Mouse (Mus musculus) spleen, postnatal 10 days (tissue): ENCODE measurements around the gene Lrmda.

Experiments used
- DNase-seq, 2 experiments: peaks; one replicate each; pipeline ENCODE4 v3.0.0; 2021 to 2022; ENCODE audit warnings: low spot score in 2 of 2

The Lrmda gene

DNA sequence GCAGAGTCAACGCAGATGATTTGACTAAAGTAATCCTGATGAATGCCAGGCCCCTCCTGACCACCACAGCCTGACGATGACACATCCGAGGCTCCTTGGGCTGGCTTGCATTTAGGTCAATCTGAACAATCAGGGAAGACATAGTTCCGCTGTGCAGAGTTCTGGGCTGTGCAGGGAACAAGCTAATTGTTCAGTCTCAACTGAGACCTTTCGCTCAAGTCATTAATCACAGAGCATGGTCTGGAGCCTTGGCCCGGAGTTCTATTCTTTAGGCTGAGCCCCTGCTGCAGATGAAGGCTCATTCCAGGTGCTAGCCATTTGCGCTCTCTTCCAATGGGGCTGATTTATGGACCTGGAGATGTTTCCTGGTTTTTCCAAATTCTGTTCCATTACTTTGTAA, 844.6 kb downstream of the Lrmda start:
- DNase-seq: no peak

DNA sequence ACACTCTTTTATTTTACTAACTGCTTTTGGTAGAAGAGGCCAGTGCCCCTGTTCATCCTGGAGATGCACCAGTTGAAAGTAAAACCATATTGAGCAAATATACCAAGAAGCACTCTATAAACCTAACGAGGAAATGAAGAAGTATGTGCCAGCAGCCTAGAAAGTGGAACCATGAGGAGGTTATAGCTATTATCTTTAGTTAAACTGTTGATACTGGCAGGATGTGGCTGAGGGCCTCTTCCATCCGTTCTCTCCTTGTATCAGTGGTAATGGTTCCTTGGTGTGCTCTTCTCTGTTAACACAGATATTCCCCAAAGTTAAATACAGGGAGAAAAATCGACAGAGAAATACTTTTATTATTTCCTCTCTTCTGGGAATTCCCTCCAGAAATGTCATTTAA, 855.1 kb downstream of the Lrmda start:
- DNase-seq: no peak

DNA sequence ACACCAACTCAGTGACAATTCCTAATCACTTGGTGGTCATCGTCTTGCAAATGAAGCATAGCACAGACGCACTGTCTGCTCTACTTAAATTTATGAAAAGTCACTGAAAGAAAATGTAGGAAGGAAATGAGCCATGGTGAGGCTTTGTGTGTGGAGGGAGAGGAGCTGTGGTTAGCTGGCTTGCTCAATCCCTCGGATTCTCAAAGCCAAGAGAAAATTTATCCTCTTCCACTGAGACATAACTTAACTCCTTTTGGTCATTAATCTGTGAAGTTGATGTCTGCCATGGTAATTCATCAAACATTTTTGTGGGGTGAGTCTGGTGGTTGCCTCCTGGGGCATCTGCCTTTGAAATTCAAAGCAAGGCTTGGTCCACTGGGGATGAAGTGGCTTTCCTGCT, 867.7 kb downstream of the Lrmda start:
- DNase-seq: no peak

DNA sequence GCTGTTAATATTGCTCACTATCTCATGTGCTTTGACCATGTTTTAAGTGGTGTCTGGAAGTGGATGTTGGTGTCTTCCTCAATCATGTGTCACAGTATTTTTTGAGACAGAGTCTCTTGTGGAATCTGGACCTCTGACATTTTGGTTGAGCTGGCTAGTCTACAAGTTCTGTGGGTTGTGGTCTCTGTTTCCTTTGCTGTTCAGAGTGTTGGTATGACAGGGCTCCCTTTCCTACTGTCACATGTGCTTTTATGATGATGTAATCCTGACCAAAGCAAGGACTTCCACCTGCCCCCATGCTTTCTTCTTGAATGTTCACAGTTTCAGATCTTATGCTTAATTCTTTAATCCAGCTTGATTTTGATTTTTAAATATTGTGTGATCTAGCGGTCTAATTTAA, 879.8 kb downstream of the Lrmda start:
- DNase-seq: no peak

DNA sequence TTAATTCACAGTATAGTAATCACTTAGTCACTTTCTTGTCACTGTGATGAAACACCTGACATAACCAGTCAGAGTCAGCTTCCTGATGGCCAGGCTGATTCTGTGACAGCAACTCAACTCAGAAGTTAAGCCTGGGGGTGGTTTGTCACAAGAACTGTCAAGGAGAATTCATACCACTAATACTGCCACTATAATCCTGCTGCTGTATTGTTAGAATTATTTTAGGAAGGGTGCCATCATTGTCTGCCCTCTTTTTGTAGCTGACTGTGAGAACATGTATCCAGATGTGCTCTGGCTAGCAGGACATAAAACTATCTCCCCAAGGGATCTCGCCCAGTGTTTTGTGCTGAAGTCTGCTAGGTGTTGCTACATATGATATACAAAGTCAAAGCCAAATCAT, 882.6 kb downstream of the Lrmda start:
- DNase-seq: no peak

DNA sequence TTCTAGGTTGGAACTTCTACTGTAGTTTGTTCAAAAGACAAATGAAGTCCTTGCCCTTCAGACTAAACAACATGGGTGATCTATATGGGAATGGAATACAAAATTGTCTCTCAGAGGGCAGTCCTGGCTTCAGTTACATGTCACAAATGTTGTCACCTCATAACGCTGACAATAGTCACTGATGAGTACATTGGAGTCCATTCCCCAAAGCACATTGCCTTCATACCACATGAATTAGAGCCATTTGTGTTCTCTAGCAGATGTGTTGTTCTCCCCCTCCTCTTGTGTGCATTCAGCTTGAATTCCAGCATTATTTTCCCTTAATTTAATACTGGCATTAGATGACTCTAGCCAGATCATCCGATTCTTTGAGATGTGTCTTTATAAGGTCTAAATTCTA, 883.4 kb downstream of the Lrmda start:
- no peak for DNase-seq

DNA sequence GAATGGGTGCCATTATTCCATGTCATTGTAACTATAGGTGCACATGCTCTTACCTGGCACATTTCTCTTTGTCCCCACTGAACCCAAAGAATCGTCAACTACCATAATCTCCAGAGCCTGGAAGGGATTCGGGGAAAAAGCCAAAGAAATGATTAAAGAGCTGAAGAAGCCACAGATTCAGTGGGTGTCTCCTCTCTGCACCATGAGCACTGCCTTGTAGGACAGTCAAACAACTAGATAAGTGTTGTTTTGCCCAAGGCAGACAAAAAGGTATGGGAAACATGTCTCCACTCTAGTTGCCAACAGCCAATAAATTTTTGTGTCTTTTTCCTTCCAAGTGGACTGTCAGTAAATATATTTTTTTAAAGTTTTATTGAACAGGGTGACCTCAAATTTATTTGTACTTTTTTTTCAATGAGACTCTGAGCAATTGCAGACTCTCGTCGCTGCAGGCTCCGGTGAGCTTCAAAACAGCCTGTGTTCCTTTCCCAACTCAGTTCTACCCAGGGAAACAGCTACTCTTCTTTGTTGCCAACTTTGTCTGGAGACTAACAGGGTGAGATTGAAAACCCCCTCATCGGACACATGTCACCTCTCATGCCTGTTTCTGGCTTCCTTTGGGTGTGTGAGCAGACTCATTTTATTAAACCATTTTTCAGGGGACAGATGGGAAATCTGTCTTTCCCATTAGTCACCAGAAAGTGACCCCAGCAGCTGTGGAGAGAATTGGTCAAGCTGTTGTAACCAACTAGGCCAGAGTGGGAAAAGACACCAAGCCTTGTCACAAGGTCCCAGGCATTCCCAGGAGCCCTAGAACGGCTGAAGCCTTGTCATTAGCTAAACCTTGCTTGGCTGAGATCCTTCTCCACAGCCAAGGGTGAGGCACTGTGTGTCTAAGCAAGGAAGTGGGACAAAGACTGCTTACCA, 886.5 kb downstream of the Lrmda start:
- no peak for DNase-seq

DNA sequence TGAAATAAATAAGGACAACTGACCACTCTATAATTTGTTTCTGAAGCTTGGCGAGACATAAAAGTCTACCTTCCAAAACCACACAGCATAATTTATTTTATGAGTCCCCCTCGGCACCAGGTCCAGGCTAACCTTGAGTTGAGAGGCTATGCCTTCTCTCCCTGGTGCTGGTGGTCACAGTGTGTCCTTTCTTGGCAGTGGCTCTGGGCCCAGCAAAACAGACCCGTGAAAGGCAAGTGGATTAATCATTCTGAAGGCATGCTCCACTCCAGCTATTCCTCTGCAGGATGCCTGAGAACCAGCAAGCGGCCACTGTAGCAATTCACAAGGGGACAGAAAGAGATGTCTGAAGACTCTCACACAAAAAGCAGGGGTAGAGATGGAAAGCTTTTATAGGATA, 887.2 kb downstream of the Lrmda start:
- DNase-seq: no peak

DNA sequence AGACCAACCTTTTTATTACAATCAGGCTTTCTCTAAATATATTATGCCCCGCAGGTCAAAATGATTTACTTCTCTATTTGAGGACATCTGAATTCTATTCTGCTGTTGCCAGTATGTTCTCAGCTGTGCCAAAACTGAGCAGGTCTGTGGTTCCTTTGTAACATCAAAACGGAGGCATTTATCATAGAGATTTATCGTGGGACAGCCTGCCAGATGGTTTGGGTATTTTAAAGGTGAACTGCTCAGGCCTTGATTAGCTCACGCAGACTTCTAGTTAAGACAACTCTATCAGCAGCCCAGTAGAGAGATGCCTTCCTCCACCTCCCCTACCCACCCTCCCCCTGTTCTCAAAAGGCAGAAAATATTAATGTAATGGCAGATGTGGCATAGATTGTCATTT, 887.7 kb downstream of the Lrmda start:
- DNase-seq: no peak

DNA sequence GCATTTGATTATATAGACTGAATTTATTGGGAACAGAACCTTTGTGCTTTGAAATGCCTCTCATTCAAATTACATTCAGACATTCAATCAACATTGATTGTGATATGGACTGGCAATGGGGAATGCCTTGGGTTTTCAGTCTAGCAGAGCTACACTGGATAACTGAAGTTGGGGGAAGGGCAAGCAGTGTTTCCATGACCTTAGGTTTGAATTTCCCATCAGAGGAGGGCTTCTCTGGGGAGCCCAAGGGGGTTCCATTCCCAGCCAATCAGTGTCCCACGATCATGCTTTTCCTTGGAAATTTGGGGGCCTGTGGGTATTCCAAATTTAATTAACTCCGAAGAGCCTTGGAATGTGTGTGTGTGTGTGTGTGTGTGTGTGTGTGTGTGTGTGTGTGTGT, 888.5 kb downstream of the Lrmda start:
- no peak for DNase-seq

DNA sequence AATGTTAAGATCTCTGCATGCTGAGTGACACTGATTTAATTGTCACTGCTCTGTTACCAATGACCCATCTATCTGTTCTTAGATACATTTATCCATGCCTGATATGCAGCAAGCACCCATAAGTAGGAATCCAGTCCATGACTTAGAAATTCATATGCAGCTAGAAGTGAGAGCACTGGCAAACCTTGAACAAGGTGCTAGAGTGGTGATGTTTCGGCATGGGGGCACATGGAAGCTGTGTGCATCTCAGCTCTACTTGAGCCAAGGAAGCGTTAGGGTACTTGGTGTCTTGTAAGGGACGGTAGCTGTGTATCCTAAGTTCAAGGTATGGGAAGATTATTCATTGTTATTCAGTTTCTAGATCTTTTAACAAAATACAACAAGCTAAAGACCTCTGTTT, 896.0 kb downstream of the Lrmda start:
- DNase-seq: no peak

DNA sequence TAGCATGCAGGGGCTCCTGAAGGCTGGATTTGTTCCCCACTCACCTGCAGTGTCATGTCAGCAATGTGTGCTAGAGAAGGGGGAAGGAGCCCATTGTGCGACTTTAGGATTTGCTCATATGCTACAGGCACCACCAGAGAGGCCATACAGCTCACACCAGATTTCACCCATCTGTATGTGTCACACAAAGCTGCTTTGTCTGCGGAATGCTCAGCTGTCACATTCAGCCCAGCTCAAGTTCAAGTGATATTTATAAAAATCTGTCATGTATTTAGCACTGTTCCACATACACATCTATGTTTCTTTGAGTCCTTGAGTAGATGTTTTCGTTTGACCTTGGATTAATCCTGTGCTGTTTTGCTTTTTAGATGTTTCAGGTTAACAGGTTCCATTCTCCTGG, 899.0 kb downstream of the Lrmda start:
- no peak for DNase-seq

DNA sequence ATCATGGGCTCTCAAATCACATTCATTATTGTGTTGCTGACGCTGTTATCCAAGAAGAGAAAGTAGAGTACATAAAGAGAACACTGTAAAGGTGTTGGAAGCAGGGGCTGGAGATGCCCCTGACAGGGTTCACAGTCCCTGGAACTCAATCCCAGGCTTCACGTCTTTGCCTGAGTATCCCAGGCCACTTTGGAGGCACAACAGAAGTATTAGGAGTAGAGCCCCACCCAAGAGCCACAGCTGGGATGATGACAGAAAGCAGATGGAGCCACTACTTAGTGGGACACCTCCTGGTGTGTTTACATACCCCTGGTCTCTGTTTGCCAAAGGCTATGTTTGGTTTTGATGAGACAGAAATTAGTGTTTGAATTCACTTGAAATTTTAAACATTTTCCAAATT, 899.4 kb downstream of the Lrmda start:
- DNase-seq: no peak

DNA sequence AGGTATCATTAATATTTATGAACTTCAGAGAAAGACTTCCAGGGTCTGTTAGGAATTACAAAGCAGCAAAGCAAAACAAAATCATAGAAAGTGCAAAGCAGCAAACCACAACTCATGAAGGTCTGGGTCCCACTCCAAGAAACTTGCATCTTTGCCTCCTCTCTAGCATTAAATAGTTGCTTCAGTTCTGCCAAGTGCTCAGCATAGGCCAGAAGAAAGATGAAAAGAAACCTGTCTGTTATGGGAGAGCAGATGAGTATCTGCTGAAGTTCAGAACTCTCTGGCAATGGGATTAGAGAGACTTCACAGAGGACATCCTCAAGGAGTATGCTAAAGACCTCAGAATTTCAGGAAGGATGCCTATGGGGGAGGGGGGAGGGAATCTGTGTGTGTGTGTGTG, 901.6 kb downstream of the Lrmda start:
- no peak for DNase-seq

DNA sequence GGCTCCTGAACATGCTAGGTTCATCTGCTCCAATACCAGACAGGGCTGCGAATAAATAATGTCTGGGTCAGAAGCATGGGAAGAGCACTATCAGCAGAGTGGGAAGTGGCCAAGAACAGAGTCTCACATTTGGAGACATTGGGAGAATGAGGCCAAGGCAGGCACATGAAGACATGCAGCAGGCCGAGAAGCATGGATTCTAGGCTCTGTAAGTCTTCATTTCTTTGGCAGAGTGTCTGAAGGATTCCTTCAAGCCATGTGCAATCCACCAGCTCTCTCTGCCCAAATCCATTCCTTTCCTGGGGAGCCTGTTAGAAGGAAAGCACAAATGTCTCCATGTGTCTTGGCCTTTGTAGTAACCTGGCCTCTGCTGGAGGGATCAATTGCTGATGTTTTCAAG, 902.3 kb downstream of the Lrmda start:
- no peak for DNase-seq

DNA sequence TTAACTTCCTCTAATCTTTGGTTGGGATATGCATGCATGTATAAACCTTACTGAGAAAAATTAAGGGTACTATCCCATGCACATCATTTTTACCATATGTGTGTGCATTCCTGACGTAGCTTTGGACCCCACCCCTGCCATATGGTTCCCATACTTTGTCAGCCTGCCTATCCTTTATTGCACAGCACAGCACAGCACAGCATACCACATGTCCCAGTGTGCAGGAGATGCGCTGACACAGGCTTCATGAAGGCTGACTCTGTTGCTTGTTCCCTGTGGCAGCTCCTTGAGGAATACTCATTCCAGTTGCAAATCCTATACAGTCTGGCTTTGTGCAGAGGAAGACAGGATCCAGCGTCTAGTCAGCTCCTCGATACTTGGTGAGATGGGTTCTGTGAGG, 903.1 kb downstream of the Lrmda start:
- DNase-seq: no peak

DNA sequence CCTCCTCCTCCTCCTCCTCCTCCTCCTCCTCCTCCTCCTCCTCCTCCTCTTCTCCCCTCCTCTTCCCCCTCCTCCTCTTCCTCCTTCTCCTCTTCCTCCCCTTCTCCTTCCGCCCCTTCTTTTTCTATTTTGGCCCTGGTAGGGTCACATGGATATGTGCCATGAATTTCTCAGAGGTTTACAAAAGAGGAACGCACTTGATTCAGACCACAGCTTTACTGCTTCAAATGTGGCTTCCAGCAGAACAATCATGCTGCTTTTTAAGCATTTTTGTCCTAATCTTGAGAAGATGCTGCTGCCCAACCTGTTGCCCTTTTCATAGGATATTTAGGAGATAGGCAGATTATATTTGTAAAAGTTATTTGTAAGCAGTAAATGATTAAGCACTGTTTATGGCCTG, 903.7 kb downstream of the Lrmda start:
- no peak for DNase-seq

DNA sequence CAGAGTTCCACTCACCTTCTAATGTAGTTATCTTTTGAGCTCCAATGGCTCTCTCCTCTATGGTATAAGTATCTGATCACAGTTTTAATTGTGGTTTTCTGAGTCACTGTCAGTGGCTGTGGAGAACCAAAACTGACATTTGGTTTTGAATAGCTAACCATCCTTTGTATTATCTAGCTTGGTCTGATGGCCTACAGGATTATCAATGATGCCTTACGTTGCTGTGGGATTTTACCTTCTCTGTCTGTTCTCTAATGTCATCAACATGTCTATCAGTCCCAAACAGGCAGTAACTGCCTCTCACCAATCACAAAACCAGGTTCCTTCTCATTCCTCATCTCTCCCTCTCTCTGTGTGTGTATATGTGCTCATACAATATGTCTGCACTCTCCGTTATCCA, 908.8 kb downstream of the Lrmda start:
- DNase-seq: no peak

DNA sequence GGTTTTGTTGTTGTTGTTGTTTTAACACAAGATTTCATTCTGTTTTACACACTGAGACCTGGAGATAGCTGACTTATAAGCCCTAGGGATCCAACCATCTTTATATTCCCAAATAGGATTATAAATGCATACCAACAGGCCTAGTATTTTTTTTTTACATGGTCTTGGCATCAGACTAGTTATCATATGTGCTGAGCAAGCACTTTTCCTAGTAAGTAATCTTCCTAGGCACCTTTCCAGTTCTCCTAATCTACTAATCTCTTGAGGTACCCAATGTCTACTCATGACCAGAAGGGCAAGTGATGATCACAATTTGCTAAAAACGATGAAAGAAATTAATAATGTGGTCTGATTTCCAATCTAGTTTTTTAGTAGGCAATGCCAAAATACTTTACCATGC, 909.2 kb downstream of the Lrmda start:
- no peak for DNase-seq

DNA sequence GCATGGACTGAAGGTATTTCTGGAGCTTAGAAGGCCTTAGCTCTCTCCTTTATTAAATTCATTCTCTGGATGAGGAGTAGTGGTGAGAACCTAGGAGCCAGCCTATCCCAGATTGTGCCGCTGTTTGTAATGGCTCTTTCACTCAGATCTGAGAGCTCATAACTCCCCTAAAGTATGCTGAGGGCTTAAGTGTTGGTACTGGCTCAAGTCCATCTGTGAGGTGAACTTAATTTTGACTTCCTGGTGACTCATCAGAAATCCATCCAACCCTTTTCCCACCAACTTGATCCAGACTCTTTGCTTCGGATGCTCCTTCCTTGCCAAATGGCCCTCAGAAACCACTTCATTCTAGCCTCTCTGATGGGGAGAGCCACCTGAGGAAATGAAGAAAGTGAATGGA, 910.1 kb downstream of the Lrmda start:
- no peak for DNase-seq

DNA sequence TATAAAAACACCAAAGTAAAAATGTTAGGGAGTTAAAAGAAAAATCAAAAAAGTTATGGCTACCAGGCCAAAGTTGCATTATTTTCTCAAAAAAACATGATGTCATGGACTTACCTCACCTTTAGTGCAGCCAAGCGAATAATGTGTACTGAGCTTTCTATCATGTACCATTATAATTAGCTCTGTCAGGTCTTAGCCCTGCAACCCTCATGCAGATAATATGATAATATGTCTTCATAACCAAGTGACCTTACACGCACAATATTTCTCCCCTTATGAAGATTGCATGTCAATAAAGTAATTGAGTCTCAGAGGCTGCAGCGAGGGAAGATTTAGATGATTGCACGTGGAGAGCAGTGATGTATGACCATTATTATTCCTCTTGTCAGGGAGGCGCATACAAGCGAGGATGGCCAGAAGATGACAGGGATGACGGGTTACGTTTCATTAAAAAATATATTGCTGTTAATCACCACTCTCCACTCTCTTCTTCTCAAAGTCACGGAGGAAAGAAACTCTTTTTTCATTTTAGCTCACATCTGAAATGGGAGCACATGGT, 911.1 kb downstream of the Lrmda start:
- no peak for DNase-seq

DNA sequence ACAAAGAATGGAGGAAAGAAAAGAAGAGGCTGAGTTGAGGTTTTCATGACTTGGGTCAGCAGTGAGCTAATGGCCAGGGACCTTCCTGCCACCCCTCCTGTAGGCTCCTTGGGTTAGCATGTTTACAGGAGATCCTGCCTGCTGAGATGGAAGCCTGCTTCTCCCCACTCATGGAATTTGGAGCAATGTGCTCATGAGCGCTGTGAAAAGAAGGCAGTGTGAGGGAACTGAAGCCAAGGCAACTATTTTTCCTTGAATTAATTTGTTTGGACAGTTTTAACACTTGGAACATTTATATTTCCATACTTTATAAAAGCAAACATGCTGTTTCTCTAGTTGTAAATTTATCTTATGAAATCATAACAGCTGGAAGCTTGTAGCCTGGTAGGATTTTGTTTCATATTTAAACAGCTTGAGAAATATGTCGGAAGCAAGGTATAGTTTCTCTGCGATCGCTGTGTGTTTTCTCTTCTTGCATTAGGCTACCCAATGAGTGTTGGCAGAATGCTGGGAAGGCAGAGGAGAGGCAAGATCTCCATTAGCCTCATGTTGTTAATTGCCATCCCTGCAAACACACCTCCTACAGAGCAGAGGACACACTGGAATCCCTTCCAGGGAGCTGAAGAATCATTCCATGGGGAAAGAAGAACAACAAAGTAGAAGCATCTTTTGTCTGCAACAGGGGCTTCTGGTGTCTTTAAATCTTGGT, 911.8 kb downstream of the Lrmda start:
- DNase-seq: no peak

DNA sequence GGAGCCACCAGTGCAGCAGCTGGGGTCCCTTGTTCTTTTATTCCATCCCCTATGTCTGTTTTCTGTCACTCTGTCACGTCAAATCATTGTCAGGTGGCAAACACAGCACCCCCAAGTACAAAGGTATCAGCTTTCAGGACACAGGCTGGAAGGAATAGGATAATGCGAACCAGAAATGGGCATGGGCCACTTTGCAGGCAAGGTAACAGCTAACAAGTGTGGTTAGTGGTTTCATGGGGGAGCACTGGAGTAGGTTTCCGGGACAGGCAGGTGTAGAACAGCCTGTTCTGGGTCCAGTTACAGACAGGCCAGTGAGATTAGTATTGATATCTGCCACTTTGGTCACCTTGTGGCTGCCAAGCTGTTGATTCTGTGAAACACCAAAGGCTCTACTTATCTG, 917.2 kb downstream of the Lrmda start:
- DNase-seq: no peak
